Mouse (Mus musculus): ENCODE measurements around the gene Kcnn1. TPM values are rescaled to one million over a fixed set of nuclear protein-coding genes. Genes with fewer than 3 reads are reported as not detected.
"Not testable (repeated sequence)": the region's sequence is repeated elsewhere in the genome, so short reads cannot be mapped to it uniquely, and the experiment has no call there.

Kcnn1 gene
- polyA plus RNA-seq, 1 experiment from 2014 or later = 0.25 TPM

DNA sequence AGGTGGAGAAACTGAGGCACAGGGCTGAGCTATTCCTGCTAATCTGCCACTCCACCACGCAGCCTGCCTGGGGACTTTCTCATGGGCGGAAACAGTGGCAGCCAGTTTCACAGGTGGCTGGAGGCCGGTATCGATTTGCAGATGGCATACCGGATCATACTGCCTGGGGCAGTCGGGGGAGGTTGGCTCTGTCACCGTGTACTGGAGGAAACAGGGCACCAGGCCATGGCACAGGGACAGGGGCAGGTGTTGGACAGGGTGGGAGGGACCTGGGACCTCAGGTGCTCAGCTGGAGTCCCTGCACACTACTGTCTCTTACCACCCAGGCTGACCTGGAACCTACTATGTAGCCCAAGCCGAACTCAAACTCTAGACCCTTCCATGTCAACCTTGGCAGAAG lies 37.2 kb downstream of the Kcnn1 start:
- Histone ChIP-seq H3K27me3 (peaks cover 4% of the 10 kb centered on the region), H3K9ac (no peak overlapping the region), H3K36me3 (replicated peaks) (no peaks in the 10 kb centered on the region), H3K4me1 (replicated peaks) (peaks cover 15% of the 10 kb centered on the region), H3K4me3 (replicated peaks) (no peak overlapping the region), H3K27ac (replicated peaks) (no peak overlapping the region), H3K4me2 (no peak overlapping the region), H3K9me3 (replicated peaks) (0 out of 2 replicates have a peak, but pooled peaks cover 4% of the 10 kb centered on the region)
- no peak for ATAC-seq (ENCODE audit: insufficient read depth)
- 71% methylated on average over 8 of the region's 8 CpGs for WGBS (ENCODE audit: insufficient replicate concordance)

DNA sequence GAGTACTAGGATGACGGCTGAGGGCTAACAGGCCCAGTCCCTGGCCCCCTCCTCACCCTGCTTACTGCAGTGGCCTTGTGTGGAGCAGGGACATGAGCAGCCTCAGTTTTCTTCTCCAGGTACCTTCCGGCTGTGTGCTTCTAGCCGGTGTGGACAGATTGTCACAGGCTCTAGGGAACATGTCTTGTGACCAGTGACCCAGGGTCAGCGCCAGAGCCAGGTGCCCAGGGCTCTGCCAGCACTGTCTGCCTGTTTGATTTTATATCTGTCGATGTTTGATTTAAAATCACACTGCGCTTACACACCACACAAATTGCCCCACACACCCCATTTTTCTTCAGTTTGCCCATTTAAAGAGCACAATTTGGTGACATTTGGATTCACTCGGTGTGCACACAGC lies 39.3 kb downstream of the Kcnn1 start:
- 0 out of 2 replicates have a peak, but pooled peaks cover 4% of the 10 kb centered on the region for H3K9me3 ChIP-seq (replicated peaks)
- no peak overlapping the region for H3K4me2 ChIP-seq
- peaks cover 24% of the 10 kb centered on the region for H3K27me3 ChIP-seq
- no peak overlapping the region for H3K4me3 ChIP-seq (replicated peaks)
- H3K27ac ChIP-seq (replicated peaks) = no peak overlapping the region
- peaks cover 26% of the 10 kb centered on the region for H3K4me1 ChIP-seq (replicated peaks)
- 75% methylated on average over 7 of the region's 7 CpGs for WGBS (ENCODE audit: insufficient replicate concordance)
- no peaks in the 10 kb centered on the region for H3K36me3 ChIP-seq (replicated peaks)
- no peak for ATAC-seq (ENCODE audit: insufficient read depth)
- no peak overlapping the region for H3K9ac ChIP-seq

DNA sequence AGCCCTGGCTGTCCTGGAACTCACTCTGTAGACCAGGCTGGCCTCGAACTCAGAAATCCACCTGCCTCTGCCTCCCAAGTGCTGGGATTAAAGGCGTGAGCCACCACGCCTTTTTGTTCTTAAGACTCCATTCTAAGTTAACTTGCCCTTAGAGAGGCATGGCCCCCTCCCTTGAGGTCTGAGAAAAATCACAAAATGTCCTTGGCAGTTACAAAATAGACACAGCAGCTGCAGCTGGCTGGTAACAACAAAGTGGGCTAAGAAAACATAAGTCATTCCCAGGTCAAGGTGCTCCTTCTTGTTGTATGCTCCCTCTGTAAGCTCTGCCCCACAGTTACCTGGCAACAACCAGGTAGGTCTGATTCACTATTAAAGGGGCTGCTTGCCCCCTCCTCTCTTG lies 40.5 kb downstream of the Kcnn1 start:
- H3K27ac ChIP-seq (replicated peaks); ATAC-seq (ENCODE audit: insufficient read depth); H3K36me3 ChIP-seq (replicated peaks); H3K9me3 ChIP-seq (replicated peaks); H3K4me3 ChIP-seq (replicated peaks); H3K9ac ChIP-seq; H3K4me2 ChIP-seq: not testable (repeated sequence)
- WGBS (ENCODE audit: insufficient replicate concordance) = 78% methylated on average over 3 of the region's 3 CpGs
- Histone ChIP-seq H3K27me3 (peaks cover 34% of the 10 kb centered on the region), H3K4me1 (replicated peaks) (peaks cover 26% of the 10 kb centered on the region)

DNA sequence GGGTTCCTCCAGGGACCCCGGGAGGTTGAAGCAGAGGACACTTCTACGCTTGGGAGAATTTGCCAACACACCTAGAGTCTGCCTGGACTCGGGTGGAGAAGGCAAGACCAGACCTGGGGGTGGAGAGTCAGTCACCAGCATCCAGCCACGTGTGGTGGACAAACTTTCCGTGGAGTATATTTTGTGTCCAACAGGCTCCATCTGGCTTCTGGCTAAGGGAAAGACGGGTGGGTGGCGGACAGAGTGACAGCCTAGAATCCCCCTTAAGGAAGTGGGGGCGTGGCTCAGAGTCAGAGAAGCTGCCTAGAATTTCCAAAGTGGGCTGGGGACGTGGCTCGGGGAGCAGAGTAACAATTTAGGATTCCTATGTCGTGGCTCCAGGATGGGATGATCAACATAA lies 41.1 kb downstream of the Kcnn1 start:
- WGBS (ENCODE audit: insufficient replicate concordance) = 47% methylated on average over 11 of the region's 11 CpGs
- Histone ChIP-seq H3K36me3 (replicated peaks) (no peaks in the 10 kb centered on the region), H3K4me3 (replicated peaks) (no peak overlapping the region), H3K4me1 (replicated peaks) (peaks cover 30% of the 10 kb centered on the region), H3K4me2 (peak overlapping the region; percentile 26), H3K9ac (no peak overlapping the region), H3K27ac (replicated peaks) (peak overlapping the region; percentile 20; the same call in 1 of the 2 replicates), H3K9me3 (replicated peaks) (0 out of 2 replicates have a peak, but pooled peaks cover 3% of the 10 kb centered on the region), H3K27me3 (peaks cover 40% of the 10 kb centered on the region)
- ATAC-seq (ENCODE audit: insufficient read depth) = no peak

DNA sequence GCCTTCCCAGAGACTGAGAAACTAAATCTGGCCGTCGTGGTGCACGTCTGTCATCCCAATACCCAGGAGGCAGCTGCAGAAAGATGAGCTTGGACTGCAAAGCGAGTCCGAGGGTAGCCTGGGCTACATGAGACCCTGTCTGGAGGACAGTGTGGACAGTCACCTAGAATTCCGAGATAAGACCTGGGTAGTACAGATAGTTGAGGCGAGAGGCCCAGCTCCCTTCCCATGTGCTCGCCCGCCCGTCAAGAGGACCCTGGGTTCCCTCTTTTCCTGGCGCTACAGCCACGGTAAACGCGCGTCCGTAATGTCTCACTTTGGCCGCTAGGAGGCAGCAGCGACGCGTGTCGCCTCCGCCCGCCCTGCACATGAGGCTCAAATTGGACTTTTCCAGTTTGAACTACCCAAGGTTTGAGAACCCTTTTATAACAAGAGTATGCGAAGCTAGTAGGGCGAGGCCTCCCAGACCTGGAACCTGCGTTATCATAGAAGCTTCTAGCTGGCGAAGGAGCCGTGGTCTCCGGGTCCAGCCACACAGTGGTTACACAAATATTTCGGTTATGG lies 41.6 kb downstream of the Kcnn1 start:
- no peaks in the 10 kb centered on the region for H3K9me3 ChIP-seq (replicated peaks)
- no peaks in the 10 kb centered on the region for H3K36me3 ChIP-seq (replicated peaks)
- peak overlapping the region; percentile 26 for H3K4me2 ChIP-seq
- H3K9ac ChIP-seq = no peak overlapping the region
- H3K27me3 ChIP-seq = peaks cover 45% of the 10 kb centered on the region
- WGBS (ENCODE audit: insufficient replicate concordance) = 14% methylated on average over 30 of the region's 30 CpGs
- peaks cover 35% of the 10 kb centered on the region for H3K4me1 ChIP-seq (replicated peaks)
- no peak overlapping the region for H3K4me3 ChIP-seq (replicated peaks)
- peak overlapping the region; percentile 20; the same call in 1 of the 2 replicates for H3K27ac ChIP-seq (replicated peaks)
- ATAC-seq (ENCODE audit: insufficient read depth) = 0 out of 2 replicates have a peak, but pooled peaks have one; percentile 19

DNA sequence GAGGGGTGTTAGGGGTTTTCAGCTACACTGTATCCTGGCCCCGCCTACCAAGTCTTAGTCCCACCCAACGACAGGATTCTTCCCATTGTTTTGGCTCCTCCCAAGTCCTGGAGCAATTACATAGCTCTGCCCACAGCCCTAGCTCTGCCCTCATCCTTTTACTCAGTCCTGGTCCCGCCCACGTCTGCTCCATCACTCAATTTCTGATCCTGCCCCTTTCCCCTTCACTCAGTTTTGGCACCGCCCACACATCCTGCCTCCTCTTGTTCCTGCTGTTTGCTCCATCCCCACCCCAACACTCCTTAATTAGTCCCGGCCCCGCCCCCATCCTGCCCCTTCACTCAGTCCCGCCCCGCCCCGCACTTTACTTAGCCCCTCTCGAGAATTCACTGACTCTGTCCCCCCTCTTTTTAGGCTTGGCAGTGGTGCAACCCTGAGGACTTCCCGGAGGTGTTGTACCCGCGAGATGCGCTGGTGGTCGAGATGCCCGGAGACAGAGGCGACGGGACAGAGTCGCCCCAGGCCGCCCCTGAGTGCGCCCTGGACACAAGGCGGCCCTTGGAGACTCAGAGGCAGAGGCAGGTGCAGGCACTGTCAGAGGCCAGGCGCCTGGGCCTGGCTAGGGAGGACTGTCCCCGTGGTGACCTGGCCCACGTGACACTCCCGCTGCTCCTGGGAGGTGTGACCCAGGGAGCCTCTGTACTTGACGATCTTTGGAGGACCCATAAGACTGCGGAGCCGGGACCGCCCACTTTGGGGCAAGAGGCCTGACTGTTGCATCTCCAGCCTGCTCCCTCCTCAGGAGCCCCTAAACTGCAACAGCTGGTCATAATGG lies 42.7 kb downstream of the Kcnn1 start:
- peaks cover 56% of the 10 kb centered on the region for H3K27me3 ChIP-seq
- H3K36me3 ChIP-seq (replicated peaks) = no peaks in the 10 kb centered on the region
- no peak overlapping the region for H3K4me3 ChIP-seq (replicated peaks)
- ATAC-seq (ENCODE audit: insufficient read depth) = peak; percentile 51
- H3K4me1 ChIP-seq (replicated peaks) = peaks cover 39% of the 10 kb centered on the region
- H3K27ac ChIP-seq (replicated peaks) = no peak overlapping the region
- H3K4me2 ChIP-seq = peak overlapping the region; percentile 45
- H3K9me3 ChIP-seq (replicated peaks) = no peaks in the 10 kb centered on the region
- 13% methylated on average over 31 of the region's 31 CpGs for WGBS (ENCODE audit: insufficient replicate concordance)
- no peak overlapping the region for H3K9ac ChIP-seq

DNA sequence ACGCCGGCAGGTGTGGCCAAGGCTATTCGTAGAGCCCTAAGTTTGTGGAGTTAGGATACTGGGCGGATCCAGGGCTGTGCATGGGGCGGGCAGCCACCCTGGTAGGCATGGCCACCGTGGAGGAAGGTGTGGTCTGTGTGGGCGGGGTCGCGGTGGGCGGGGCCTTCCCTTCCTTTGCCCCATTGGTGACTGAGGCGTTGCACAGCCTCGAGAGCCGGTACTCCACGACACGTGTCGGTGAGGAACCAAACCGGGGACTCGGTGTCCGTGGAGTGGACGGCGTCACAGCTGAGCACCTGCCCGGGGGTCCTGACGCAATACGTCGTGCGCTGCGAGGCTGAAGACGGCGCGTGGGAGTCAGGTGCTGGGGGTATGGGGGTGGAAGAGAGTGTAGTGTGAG lies 46.4 kb downstream of the Kcnn1 start:
- Histone ChIP-seq H3K4me3 (replicated peaks) (0 out of 2 replicates have a peak overlapping the region, but pooled peaks have one; percentile 11), H3K36me3 (replicated peaks) (no peaks in the 10 kb centered on the region)

DNA sequence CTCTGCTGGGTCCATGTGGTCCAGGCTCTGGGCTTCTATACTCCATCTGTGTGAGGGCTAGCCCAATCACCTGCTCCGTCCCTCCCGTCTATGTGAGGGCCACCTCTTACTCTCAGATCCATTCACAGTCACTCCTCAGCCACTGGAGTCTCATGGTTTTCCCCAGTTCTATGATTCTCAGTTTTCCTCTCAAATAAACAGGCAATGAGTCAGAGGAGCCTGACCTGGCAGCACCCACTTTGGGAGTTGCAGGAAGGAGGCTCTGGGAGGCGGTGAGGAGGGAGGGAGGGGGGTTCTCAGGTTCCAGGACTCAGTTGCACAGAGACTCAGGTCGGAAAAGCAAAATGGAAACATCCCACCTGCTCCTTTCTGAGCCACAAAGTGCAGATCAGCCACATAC lies 50.2 kb downstream of the Kcnn1 start:
- WGBS (ENCODE audit: insufficient replicate concordance) = 53% methylated on average over 4 of the region's 4 CpGs
- no peak overlapping the region for H3K27ac ChIP-seq (replicated peaks)
- H3K36me3 ChIP-seq (replicated peaks) = no peaks in the 10 kb centered on the region
- no peak for ATAC-seq (ENCODE audit: insufficient read depth)
- no peak overlapping the region for H3K4me2 ChIP-seq
- no peaks in the 10 kb centered on the region for H3K9me3 ChIP-seq (replicated peaks)
- peaks cover 60% of the 10 kb centered on the region for H3K27me3 ChIP-seq
- H3K4me3 ChIP-seq (replicated peaks) = no peak overlapping the region
- H3K4me1 ChIP-seq (replicated peaks) = peaks cover 23% of the 10 kb centered on the region
- H3K9ac ChIP-seq = no peak overlapping the region

More for the DNA sequence above, 46.4 kb downstream of the Kcnn1 start:
- Histone ChIP-seq H3K27ac (replicated peaks) (no peak overlapping the region), H3K4me1 (replicated peaks) (peaks cover 32% of the 10 kb centered on the region), H3K27me3 (peaks cover 71% of the 10 kb centered on the region), H3K4me2 (peak overlapping the region; percentile 54), H3K9ac (no peak overlapping the region), H3K9me3 (replicated peaks) (no peaks in the 10 kb centered on the region)
- 7% methylated on average over 29 of the region's 30 CpGs for WGBS (ENCODE audit: insufficient replicate concordance)
- ATAC-seq (ENCODE audit: insufficient read depth) = peak; percentile 72

DNA sequence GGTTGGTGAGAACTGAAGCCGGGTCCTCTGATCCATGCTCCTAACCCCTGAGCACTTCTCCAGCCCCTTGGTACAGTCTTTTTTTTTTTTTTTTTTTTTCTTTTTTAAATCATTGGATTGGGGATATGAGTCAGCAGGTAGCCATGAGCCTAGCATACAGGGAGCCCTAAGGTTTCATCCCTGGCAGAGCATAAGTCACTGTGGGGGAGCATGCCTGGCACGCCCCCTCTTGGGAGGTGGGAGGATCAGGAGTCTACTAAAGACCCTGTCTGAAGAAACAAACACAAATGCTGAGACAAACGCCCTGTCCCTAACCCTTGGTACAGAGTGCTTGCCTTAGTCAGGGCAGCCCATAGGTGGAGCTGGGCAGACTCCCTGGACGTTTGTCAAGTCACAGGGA lies 51.0 kb downstream of the Kcnn1 start:
- peaks cover 52% of the 10 kb centered on the region for H3K27me3 ChIP-seq
- no peak overlapping the region for H3K4me2 ChIP-seq
- H3K4me3 ChIP-seq (replicated peaks) = no peak overlapping the region
- H3K9ac ChIP-seq = no peak overlapping the region
- no peak overlapping the region for H3K27ac ChIP-seq (replicated peaks)
- peaks cover 28% of the 10 kb centered on the region for H3K4me1 ChIP-seq (replicated peaks)
- H3K9me3 ChIP-seq (replicated peaks) = no peaks in the 10 kb centered on the region
- no peak for ATAC-seq (ENCODE audit: insufficient read depth)
- H3K36me3 ChIP-seq (replicated peaks) = no peaks in the 10 kb centered on the region
- 50% methylated on average over 4 of the region's 4 CpGs for WGBS (ENCODE audit: insufficient replicate concordance)

DNA sequence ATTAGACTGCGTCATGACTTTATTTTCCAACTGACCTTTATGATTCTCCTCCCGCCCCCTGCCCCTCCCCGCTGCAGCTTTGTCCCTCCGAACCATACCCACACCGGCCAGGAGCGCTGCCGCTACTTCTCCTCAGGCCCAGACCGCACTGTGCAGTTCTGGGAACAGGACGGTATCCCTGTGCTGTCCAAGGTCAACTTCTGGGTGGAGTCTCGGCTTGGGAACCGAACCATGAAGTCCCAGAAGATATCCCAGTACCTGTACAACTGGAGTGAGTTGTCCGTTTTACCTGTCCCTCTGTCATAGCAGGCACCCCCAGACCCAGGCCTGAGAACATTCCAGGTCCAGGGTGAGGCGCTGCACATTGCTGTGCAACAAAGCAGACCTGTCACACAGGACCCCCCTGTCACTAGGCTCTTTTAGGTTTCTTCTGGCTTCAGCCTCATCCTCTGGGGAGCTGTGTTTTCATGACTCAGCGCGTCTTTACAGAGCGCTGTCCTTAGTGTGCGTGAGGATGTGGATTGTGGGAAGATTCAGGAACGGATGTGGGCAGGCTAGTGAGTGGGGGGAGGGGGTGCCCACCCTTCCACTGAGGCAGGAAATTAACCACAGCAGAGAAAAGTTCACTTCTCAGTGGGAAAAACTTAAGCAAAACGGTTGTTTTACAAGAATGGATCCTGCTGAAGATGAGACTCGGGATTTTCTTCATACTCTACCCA lies 51.9 kb downstream of the Kcnn1 start:
- H3K4me1 ChIP-seq (replicated peaks) = peaks cover 28% of the 10 kb centered on the region
- H3K4me2 ChIP-seq = no peak overlapping the region
- H3K4me3 ChIP-seq (replicated peaks) = no peak overlapping the region
- H3K9ac ChIP-seq = no peak overlapping the region
- H3K27me3 ChIP-seq = peaks cover 46% of the 10 kb centered on the region
- no peak overlapping the region for H3K27ac ChIP-seq (replicated peaks)
- no peaks in the 10 kb centered on the region for H3K9me3 ChIP-seq (replicated peaks)
- H3K36me3 ChIP-seq (replicated peaks) = no peaks in the 10 kb centered on the region
- 46% methylated on average over 20 of the region's 20 CpGs for WGBS (ENCODE audit: insufficient replicate concordance)
- no peak for ATAC-seq (ENCODE audit: insufficient read depth)
